Mouse (Mus musculus): Measurements from ENCODE around the gene 4930562C15Rik.

Gene 4930562C15Rik

DNA sequence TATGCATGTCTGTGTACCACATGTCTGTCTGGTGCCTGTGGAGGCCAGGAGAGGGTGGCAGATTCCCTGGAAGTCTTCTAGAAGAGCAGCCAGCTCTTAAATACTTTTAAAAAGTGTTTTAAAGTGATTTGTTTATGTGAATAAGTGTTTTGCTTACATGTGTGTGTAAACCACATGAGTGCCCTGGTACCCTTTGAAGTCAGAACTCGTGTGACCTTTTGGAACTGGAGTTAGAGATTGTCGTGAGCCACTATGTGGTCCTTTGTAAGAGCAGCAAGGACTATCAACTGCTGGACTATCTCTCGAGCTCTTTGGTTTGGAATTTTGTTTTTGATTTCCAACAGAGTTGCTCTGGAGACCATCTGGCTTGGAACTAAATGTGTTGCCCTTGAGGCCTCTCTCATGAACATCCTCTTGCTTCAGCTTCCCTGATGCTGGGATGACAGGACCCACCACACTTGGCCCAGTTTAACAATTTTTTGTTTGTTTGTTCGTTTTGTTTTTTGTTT, 55.0 kb downstream of the 4930562C15Rik start:
- no peak for DNase-seq (ENCODE audit: low read depth)

DNA sequence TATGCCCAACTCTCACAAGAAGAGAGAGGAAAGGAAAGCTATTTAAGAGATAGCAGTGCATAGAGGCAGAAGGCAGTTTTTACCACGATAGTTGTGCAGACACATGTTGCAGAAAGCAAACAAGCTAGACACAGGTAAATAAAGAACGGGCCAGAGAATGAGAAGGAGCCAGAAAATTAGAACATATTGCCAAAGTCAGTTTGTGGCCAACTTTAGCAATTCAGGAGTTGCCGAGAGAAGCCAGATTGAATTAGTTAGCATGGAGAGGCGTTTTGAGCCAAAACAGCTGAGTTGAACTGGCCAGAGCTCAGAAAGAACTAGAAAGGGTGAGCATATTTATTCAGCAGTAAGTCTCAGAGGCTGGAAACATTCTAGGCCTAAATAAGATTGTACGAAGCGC, 57.0 kb downstream of the 4930562C15Rik start:
- no peak for DNase-seq (ENCODE audit: low read depth)

DNA sequence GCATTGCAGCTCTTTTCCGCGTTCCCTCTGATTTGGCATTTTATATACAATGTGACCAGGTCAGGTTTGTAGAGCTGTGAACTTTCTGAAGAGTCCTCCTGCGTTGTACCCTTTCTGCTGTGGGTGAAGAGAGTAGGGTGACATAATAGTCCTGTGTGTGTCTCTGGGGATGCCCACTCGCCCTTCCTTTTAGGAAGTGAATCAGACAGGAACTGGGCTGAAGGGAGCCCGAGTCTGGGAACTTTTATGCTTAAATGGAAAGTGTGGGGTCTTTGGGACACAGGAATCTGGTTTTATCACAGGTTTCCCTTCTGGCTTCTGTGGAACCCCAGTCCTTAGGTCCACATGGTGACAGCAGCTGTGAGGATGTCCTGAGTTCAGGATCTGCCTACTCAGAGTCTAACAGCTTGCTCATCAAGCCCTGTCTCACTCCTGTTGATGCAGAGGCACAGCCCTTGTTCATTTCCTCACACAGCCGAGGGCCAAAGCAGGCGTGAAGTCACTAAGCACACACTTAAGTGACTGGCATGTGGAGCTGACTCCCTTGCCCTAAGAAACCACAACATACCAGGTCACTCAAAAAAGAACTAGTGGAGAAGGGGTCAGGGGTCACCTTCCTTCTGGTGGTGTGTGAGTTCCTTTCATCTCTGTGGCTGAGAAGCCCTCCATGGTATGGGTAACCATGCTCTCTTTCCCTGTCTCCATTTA, 59.1 kb downstream of the 4930562C15Rik start:
- DNase-seq (ENCODE audit: low read depth), result no peak

DNA sequence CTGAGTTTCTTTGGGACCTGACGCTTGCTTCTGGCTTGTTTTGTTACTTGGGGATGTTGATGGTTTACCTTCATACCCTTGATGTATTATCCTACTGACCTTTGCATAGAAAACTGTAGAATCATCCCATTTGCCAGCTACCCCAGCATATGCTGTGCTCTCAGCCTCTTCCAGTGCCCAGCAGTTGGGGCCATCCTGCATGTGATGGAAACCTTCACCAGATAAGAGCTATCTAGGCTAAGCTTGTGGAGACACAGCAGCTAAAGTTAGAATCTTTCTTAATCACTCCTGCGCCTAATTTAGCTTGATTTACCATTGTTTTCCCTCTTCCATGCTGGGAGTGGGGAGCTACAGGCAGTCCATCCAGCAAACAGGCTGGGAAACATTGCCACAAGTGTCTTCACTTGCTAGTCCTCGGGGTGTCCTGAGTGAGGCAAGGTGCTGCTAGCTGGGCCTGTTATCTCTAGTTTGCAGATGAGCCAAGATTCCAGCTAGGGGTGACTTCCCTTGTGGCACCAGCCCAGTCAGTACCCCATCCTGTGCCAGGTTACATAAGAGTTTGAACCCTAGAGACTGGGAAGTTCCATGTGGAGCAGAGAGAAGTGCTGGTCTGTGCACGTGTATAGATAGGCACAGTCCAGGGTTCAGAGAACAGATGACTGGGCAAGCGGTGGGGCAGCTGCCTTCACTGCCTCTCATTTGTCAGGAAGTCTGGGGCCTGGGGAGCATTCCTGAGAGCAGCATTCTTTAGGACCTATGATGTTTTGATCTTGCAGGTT, 61.2 kb downstream of the 4930562C15Rik start:
- DNase-seq (ENCODE audit: low read depth), result no peak

DNA sequence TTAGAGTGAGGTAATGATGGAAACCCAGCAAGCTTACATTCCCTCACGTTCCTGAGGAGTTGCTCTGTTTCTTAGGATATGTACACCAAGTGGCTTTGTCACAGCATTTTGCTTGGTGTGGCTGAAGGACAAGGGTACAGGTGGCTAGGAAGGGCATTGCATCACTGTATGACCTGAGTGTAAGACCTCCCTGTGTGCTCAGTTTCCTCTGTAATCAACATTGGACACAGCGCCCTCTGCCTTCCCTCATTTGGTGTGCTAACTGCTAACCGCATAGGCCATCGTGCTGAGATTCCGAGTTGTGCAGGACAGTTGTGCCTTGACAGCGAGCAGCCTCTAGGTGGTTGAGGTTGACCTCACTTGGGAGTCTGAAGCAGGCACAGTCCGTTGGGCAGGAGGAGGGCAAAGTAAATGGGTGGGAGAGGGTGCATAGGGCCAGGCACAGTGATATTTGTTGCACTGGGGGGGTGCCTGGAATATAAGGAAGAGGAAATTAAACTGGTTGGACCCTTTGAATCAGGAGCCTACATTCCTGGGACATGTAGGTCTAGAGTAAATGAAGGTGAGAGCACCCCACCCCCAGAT, 62.0 kb downstream of the 4930562C15Rik start:
- no peak for DNase-seq (ENCODE audit: low read depth)

DNA sequence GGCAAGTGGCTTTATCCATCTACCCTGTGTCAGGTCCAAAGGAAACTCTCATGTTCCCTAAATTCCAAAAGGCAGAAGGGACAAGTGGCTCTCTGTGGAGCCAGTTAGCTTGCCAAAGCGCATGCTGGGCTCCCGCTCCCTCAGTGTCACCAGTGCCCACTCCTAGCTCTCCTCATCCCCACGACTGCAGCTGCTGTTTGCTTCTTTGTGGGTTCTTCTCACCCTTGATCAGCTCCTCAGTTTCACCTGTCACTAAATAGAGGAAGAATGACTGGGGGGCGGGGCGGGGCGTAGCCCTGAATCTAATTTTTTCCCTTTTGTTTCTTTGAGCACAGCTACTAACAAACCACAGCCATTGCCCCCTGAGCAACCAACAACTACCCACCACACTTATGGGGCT, 63.7 kb downstream of the 4930562C15Rik start:
- no peak for DNase-seq (ENCODE audit: low read depth)

DNA sequence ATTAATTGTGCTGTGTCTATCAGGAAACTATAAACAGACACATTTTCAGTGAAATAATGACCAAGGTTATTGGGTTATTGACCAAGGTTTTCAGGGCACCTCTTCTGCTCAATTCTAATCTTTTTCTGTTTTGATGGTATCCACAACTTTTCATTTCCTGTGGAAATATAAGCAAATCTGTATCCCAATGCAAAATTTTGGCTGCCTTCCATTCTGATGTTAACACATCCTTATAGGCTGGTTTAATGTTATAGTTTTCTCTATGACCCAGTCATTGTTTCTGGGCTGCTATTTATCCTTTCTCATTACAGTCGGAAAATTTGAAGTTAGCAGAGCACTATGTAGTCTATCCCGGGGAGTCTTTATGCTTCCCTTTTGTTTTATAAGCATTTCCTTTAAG, 64.5 kb downstream of the 4930562C15Rik start:
- no peak for DNase-seq (ENCODE audit: low read depth)

DNA sequence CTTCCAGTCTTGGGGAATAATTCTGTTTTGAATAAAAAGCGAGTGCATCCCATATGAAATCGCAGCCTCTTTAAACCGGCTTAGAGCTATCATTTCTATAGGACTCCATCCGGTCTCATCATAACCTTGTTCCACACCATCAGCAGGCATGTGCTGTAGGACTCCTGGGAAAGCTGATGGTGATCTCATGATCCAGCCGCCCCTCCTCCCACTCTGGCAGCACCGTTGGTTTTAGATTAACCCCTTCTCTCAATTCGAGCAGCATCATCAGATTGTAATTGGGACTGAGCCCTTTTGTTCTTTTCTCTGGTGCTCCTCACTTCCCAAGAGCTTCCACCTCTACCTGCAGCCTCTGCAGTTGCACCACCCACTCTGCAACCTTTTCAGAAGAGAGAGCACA, 66.0 kb downstream of the 4930562C15Rik start:
- DNase-seq (ENCODE audit: low read depth), result no peak

DNA sequence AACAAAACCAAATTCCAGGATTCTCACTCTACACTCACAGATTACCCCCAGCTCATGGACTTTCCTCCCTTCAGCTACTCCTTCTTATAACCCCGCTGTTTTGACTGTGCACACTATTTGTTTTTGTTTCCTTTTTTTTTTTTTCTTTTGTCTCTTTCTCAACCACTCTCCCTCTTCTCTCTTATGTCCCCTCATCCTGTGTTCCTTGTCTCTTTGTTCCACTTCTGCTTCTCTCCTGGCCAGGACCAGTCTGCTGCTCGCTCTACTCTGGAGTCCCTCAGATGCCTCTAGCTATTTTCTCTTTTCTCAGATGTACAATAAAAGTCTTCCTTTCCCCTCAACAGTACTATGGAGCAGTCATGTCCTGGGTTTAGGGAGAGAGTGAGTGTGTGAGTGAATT, 67.2 kb downstream of the 4930562C15Rik start:
- DNase-seq (ENCODE audit: low read depth), result no peak

DNA sequence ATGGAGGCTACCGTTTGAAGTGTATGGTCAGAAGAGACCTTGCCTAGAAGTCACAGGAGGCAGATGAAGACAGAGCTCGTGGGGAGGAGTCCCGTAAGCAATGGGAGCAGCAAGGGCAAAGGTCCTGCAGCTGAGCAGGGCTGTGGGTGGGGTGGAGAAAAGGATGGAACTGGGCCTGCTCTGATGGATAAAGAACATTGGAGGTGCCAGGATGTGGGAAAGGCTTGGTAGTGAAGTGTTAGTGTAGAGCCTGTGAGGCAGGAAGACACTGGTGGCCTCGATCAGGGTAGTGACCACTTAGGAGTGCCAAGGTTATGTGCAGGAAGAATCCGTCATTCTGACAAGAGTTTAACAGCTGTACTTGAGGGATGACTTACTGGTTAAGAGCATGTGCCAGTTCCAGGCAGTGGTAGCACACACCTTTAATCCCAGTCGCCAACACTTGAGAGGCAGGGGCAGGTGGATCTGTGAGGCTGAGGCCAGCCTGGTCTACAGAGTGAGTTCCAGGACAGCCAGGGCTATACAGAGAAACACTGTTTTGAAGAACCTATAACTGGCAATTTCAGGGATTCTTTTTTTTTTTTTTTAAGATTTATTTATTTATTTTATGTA, 68.4 kb downstream of the 4930562C15Rik start:
- no peak for DNase-seq (ENCODE audit: low read depth)

DNA sequence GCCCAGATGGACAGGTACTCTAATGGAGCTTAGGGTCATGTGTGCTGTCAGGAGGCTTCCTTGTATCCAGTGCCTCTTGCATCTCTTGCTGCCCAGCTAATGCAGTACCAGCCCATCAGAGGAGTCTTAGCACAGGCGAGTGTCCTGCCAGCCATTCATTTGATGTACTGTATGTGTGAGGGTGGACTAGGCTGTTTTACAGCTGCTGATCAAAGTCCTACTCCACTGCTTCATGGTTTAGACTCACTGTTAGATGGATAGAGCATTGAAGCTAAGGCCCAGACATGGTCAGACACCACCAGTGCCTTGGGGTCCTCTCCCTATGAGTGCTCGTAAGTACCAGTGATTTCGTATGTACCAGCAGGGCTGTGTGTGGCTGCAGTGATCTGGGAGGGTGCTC, 69.7 kb downstream of the 4930562C15Rik start:
- DNase-seq (ENCODE audit: low read depth), result no peak

DNA sequence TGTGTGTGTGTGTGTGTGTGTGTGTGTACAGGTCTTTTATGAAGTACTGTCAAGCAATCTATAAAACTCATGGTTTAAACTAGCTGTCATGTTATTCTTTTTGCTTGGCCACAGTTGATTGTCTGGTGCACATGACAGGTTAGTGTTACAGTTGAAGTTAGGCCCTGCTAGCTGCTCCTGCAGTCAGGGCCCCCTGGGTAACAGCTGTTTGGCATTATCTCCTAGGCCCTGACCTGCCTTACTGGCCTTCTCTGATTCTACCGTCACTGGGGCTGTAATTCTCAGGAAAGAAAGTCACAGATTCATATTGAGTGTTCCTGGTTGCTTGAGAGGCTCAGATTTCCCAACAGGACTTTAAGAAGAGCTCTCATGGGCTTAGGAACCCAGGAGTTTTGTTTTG, 70.4 kb downstream of the 4930562C15Rik start:
- DNase-seq (ENCODE audit: low read depth), result no peak

DNA sequence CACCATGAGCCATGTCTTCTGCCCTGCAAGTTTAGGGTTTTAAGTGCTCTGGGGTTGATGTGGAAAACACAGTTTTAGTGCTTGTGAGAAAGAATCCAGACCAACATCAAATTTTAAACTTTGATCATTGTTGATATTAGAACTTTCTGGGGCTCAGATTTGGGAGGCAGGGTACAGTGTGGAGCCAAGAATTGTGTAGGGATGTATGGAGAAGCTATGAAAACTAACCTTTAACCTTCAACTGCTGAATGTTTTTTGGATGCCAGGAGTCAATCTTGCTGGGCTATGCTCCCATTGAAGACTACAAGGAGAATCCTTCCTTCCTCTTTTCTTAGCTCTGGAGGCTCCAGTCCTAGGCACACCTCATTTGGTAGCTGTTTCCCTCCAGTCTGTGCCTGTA, 71.3 kb downstream of the 4930562C15Rik start:
- DNase-seq (ENCODE audit: low read depth), result no peak

DNA sequence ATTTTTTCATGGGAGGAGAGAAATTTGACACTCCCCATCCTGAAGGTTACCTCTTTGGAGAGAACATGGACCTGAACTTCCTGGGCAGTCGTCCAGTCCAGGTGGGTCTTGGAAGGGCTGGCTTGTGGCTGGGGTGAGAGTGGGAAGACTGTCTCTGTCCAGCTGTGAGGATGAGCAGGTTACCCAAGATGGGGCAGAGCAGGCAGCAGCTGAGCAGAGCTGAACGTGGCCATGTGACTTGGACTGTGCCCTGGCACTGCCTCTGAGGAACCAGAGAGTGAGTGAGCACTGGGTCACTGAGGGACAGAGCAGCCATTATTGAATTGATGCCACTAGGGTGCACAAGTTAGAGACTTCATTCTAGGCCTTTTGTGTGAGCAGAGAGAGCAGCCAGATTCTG, 72.2 kb downstream of the 4930562C15Rik start:
- DNase-seq (ENCODE audit: low read depth), result no peak

DNA sequence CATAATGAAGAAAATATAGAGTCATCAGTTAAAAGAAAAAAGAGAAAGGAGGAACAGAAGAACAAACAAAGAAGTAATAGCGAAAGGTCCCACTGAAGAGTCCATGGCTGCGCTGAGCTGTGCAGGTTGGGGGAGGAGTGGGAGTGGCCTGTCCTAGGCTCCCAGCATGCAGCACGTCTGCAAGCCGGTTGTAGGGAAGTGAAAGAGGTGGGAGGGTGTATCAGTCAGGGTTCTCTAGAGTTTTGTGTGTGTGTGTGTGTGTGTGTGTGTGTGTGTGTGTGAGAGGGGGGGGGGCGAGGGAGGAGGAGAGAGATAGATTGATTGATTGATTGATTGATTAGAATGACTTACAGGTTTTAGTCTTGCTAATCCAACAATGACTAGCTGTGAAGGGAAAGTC, 72.8 kb downstream of the 4930562C15Rik start:
- no peak for DNase-seq (ENCODE audit: low read depth)

DNA sequence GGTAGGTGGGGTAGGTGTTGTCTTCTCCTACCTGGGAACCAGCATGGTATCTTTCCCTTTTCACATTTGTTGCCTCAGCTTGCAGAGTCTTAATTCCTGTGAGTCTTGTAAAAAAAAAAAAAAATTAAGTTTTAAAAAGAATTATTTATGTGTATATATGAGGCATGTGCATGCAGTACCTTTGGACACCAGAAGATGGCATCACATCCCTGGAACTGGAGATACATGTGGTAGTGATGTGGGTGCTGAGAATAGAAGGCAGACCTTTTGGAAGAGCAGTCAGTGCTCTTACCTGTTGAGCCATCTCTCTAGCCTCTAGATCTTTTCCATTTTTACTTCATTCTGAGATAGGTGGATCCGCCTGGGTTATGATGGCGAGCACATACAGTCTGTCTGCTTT, 74.5 kb downstream of the 4930562C15Rik start:
- no peak for DNase-seq (ENCODE audit: low read depth)

DNA sequence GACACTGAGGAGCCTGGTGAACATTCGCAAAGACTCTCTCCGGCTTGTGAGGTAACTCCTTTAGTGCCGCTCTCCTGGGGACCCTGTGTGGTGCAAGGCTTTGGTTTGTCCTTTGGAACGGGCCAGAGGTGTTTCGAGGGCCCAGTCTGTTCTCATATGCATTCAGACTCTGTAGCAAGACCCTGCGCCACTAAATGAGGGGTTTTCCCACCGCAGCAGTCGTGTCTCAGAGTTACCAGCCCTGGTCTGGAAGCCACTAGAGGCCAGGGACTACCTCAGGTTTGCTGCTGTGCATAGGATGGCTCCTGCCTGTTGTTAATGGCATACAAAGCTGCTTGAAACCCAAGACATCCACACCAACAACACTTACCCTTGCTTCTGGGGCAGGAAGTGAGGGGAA, 75.5 kb downstream of the 4930562C15Rik start:
- no peak for DNase-seq (ENCODE audit: low read depth)

DNA sequence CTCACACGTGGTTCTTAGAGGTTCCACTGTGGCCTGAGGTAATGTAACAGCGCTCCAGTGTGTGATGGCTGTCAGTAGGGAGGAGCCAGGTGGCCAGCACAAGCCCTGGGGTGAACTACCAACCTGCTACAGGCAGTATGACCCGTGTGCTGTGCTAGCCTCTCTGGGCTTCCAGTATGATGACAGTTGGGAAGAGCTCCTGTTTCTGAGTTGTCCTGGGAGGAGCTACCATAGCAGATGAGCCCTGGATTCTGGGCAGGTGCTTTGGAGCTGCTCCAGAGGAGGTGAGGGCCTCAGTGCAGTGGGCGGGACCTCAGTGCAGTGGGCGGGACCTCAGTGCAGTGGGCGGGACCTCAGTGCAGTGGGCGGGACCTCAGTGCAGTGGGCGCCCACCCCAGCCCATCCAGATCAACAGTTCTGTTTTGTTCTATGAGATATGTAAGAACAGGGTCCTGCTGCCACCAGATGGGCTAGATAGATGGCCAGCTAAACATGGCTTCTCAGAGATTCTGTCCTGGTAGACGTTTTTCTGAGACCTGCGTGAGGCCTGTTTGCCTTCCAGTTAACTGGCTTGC, 76.9 kb downstream of the 4930562C15Rik start:
- DNase-seq (ENCODE audit: low read depth), result no peak

DNA sequence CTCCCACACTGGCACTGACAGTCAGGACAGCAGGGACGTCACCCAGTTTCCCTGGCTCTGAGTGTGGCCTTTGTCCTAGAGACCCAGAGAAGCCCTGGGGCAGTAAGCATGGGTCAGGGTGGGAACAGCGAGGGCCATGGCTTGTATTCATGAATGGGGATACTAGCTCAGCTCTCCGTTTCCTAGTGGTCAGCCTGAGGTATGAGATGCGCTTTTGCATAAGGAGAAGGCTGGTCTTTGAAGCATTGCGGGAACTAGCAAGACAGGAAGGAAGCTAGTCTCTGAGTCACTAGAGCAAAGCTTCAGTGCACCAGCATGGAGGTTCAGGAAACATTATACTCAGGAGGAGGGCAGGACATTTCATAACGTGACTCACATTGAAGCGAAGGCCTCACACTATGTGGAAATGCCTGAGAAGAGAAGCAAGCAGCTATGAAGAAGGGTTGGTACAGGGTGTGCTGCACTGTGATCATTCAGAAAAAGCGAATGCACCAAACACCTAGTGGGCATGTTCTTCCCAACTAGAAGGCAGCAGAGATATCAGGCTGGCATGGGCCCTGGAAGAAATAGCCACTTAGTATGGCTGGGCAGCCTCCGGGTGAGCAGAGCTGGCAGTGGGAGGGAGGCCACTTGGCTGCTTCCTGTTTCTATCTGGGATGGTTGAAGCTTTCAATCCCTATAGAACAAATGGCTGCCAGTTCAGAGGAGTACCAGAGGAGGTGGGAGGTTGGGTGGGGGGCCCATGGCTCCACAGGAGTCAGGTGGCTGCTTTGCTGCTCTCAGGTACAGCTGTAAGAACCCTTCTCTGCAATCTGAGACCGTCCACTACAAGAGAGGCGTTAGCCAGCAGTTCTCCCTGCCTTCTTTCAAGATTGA, 77.9 kb downstream of the 4930562C15Rik start:
- peak; percentile 52 for DNase-seq (ENCODE audit: low read depth)

DNA sequence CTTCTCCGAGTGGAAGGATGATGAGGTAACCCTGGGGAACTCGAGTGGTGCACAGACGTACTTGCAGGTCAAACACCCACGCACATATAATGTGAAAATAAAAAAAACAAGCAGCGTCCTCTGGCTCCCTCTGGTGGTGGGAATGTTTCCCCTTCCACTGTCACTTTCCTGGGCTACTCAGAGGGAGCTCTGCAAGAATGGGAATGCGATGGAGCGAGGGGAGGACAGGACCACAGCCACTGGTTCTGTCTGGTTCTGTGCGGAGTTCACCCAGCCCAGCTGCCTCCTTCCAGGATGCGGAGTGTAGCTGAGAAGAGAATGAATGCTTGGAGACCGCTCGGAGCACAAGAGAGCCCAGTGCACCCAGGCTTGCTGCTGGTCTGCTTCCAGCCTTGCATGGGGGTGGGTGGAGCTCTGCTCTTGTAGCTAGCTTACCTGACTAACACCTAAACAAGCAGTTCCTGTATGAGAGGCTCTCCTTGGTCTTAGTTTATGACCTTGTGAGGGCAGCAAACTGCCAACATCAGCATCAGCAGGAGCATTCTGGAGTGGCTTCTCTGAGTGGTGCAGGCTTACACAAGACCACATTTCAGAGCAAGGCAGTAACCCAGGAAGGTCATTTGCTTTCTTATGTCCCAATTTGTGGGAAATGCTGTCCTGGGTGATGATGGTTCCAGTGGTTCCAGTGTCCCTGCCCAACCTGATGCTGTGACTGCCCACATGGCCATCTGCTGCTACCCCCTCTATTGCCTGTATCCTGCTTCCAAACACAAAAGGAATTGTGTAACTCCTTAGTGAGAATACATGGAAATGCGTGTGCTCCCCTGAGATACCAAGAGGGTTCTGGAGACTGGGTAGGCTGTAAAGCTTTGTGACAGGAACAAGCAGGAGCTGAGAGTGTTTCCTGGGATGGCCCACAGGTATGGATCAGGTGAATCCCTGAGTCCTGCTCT, 78.8 kb downstream of the 4930562C15Rik start:
- peak; percentile 63 for DNase-seq (ENCODE audit: low read depth)
